Mouse (Mus musculus) heart, adult 2 months (tissue): ENCODE measurements around the gene Slc5a4a. TPM values are rescaled to one million over a fixed set of nuclear protein-coding genes. Genes with fewer than 3 reads are reported as not detected.

Experiments
- DNase-seq, 2 experiments: peaks; one replicate each; pipeline ENCODE4 v3.0.0; 2021
- H3K27ac ChIP-seq: fragments of 200-600 bp; 2 replicates; pipeline ENCODE4 v1.8.1; 2022
- H3K27me3 ChIP-seq: fragments of 200-500 bp; 2 replicates; pipeline ENCODE4 v1.6.1; 2012; ENCODE audit warnings: mild to moderate bottlenecking, low read length, inconsistent platforms, mixed read lengths; ENCODE audit not compliant: control insufficient read depth, insufficient read depth
- H3K36me3 ChIP-seq: fragments of 200-500 bp; 2 replicates; pipeline ENCODE4 v1.6.1; 2012; ENCODE audit warnings: low read length, inconsistent platforms; ENCODE audit not compliant: control insufficient read depth, insufficient read depth
- H3K4me1 ChIP-seq: fragments of 200-500 bp; 2 replicates; pipeline ENCODE4 v1.6.1; 2011; ENCODE audit warnings: low read length; ENCODE audit not compliant: control insufficient read depth, insufficient read depth
- H3K4me3 ChIP-seq: fragments of 200-600 bp; 2 replicates; pipeline ENCODE4 v1.8.1; 2022
- H3K79me2 ChIP-seq: fragments of 200-500 bp; replicated peaks from 2 replicates; pipeline ENCODE4 v1.6.1; 2012; ENCODE audit warnings: mild to moderate bottlenecking, inconsistent platforms, low read length, moderate library complexity, mixed read lengths; ENCODE audit not compliant: control insufficient read depth, insufficient read depth
- H3K9ac ChIP-seq: fragments of 200-500 bp; 2 replicates; pipeline ENCODE4 v1.6.1; 2012; ENCODE audit warnings: low read depth, mild to moderate bottlenecking, control low read depth, inconsistent platforms, low read length, mixed read lengths
- CTCF ChIP-seq: fragments of 200-600 bp; IDR thresholded peaks from 2 replicates; pipeline ENCODE4 v1.8.1; 2022; ENCODE audit warnings: antibody characterized with exemption, mild to moderate bottlenecking, moderate library complexity
- EP300 ChIP-seq: fragments of 200-500 bp; IDR thresholded peaks from 2 replicates; pipeline ENCODE4 v1.6.1; 2011; ENCODE audit warnings: low read depth, low read length, control low read depth; ENCODE audit not compliant: insufficient read depth
- POLR2A ChIP-seq: fragments of 200-500 bp; IDR thresholded peaks from 2 replicates; pipeline ENCODE4 v1.6.1; 2011; ENCODE audit warnings: mild to moderate bottlenecking, low read depth, low read length, control low read depth; ENCODE audit not compliant: insufficient read depth
- WGBS: fragments of 180-500 bp; shearing (Covaris S2); methylation state at CpG from one replicate; pipeline ENCODE4 v1.1.7; 2018; 5-methylcytosine and 5-hydroxymethylcytosine counted together
- intact Hi-C: fragments of 180-260 bp; cut with DNase I; formaldehyde crosslinking; loops from one replicate; pipeline ENCODE4 v1.15.1; 2025
- polyA plus RNA-seq: library from polyadenylated mRNA; depleted of rRNA; stranded (reverse); fragments of >200 nt; gene quantifications from 2 replicates; pipeline ENCODE4 v1.2.3, GENCODE M21; 2012
- total RNA-seq, 2 experiments: library from RNA; stranded (reverse); gene quantifications; 2 replicates each; pipeline ENCODE4 v1.2.3; 2021

The Slc5a4a gene
- total and polyA plus RNA-seq, 3 experiments, result not detected

GRCm38 (mm10) chr10:76207262-76207796 lies 60.1 kb downstream of the Slc5a4a start:
- no peaks in the 10 kb centered on the region for H3K4me1 ChIP-seq
- TF ChIP-seq CTCF, result no peak
- no peak for TF ChIP-seq EP300
- TF ChIP-seq POLR2A, result no peak
- no peaks in the 10 kb centered on the region for H3K79me2 ChIP-seq
- H3K4me3 ChIP-seq, result no peak overlapping the region
- no peaks in the 10 kb centered on the region for H3K36me3 ChIP-seq
- intact Hi-C loops, result no loop called here
- H3K27me3 ChIP-seq, result no peaks in the 10 kb centered on the region
- H3K27ac ChIP-seq, result no peak overlapping the region
- DNase-seq, result peak in 1 of 2 experiments; percentile 9
- no peak overlapping the region for H3K9ac ChIP-seq
- WGBS, result 93% methylated on average over 13 of the region's 13 CpGs

DNA sequence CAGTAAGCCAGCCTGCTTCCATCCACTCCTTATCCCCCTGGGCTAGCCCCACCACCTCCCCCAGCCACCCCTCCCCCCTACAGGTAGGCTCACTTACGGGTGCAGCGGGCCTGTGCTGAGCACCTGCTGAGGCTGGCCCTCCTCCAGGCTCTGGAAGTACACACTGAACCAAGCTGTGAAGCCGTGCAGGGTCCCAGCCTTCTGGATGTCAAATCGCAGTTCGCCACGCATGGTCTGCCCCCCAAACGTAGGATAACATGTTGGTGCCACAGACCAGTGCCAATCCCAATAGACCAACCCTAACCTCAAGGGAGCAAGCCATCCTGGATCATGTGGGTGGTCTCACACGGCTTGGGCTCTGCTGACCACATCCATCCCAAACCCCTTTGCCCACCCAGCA lies 62.0 kb downstream of the Slc5a4a start:
- DNase-seq, result peak in 1 of 2 experiments; percentile 7
- Histone ChIP-seq H3K27me3 (no peaks in the 10 kb centered on the region), H3K4me1 (no peaks in the 10 kb centered on the region), H3K4me3 (no peak overlapping the region), H3K27ac (no peak overlapping the region), H3K36me3 (no peaks in the 10 kb centered on the region), H3K79me2 (no peaks in the 10 kb centered on the region), H3K9ac (no peak overlapping the region)
- intact Hi-C loops, result no loop called here
- 90% methylated on average over 8 of the region's 8 CpGs for WGBS
- TF ChIP-seq CTCF (no peak), EP300 (no peak), POLR2A (no peak)

DNA sequence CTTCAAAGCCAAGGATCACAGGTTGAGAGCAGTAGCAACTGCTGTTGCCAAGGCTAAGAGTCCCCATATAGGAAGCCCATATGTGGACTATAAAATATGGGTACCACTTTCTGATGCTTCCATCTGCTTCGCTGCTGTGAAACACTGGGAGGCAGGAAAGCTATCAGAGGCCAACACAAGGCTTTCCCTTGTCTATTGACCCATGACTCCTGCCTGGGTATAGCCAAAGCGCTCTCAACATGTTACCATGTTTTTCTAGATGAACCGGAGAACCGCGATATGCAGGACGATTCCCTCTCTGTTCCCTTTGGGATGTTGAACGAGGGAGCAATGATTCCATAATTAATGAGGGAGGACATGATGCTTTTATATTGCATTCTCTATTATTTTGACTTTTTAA lies 63.6 kb downstream of the Slc5a4a start:
- Histone ChIP-seq H3K36me3 (no peaks in the 10 kb centered on the region), H3K9ac (no peak overlapping the region), H3K4me3 (no peak overlapping the region), H3K79me2 (no peaks in the 10 kb centered on the region), H3K4me1 (no peaks in the 10 kb centered on the region), H3K27ac (no peak overlapping the region), H3K27me3 (no peaks in the 10 kb centered on the region)
- TF ChIP-seq POLR2A (no peak), CTCF (no peak), EP300 (no peak)
- 95% methylated on average over 7 of the region's 7 CpGs for WGBS
- intact Hi-C loops, result no loop called here
- DNase-seq, result peak in 1 of 2 experiments; percentile 1

DNA sequence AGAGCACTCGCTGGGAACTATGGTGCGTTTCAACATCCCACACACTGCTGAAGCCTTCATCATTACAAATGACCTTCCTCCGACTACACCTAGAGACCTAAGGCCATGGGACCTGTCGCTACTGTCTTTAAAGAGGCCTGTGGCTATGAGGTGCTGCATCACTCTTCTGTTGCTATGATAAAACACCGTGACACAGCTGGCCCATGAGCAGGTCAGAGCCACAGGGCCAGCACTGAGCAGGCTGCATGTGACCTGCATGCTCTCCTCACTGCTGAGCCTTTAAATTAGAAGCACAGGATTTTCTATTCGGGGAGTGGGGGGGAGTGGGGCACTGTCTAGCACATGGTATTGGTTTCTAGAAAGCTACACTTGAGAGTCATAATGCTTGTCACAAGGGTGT lies 64.9 kb downstream of the Slc5a4a start:
- Histone ChIP-seq H3K4me1 (no peaks in the 10 kb centered on the region), H3K4me3 (no peak overlapping the region), H3K36me3 (no peaks in the 10 kb centered on the region), H3K9ac (no peak overlapping the region), H3K27me3 (no peaks in the 10 kb centered on the region), H3K27ac (no peak overlapping the region), H3K79me2 (no peaks in the 10 kb centered on the region)
- DNase-seq, result peak in 1 of 2 experiments; percentile 8
- WGBS, result 93% methylated on average over 6 of the region's 6 CpGs
- intact Hi-C loops, result no loop called here
- no peak for TF ChIP-seq CTCF
- TF ChIP-seq POLR2A, result no peak
- TF ChIP-seq EP300, result no peak

DNA sequence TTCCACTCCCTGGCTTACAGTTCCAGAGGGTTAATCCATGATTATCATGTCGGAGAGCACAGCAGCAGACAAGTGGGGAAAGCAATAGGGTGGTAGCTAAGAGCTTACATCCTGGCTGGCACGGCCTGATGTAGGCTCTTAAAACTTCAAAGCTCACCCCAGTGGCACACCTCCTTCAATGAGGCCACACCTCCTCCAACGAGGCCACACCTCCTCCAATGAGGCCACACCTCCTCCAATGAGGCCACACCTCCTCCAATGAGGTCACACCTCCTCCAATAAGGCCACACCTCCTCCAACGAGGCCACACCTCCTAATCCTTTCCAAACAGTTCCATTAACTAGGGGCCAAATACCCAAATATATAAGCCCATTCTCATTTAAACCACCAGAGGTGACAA lies 66.9 kb downstream of the Slc5a4a start:
- Histone ChIP-seq H3K4me1 (no peaks in the 10 kb centered on the region), H3K9ac (no peak overlapping the region), H3K79me2 (no peaks in the 10 kb centered on the region), H3K4me3 (no peak overlapping the region), H3K36me3 (no peaks in the 10 kb centered on the region), H3K27ac (no peak overlapping the region), H3K27me3 (no peaks in the 10 kb centered on the region)
- peak in 1 of 2 experiments; percentile 9 for DNase-seq
- WGBS, result 90% methylated on average over 4 of the region's 4 CpGs
- TF ChIP-seq CTCF, result no peak
- TF ChIP-seq EP300, result no peak
- TF ChIP-seq POLR2A, result no peak
- intact Hi-C loops, result no loop called here

DNA sequence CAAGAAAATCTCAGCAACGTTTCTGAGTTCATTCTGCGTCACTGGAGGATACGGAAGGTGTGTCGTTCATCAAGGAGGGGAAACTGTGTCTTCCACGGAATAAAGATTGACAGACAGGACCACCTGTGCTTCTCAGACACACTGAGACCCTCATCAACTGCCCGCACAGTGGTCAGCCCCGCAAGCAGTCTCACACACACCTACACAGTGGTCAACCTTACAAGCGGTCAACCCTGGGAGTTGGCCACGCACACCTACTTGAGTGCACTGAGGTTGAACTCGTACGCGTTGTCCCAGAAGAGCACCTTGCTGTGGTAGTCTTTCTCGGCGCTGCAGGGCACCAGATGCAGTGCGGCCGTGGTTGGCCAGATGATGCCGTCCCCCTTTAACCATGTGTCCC lies 69.8 kb downstream of the Slc5a4a start:
- Histone ChIP-seq H3K36me3 (no peaks in the 10 kb centered on the region), H3K4me1 (no peaks in the 10 kb centered on the region), H3K9ac (no peak overlapping the region), H3K4me3 (no peak overlapping the region), H3K27ac (no peak overlapping the region), H3K79me2 (no peaks in the 10 kb centered on the region), H3K27me3 (no peaks in the 10 kb centered on the region)
- peak in 1 of 2 experiments; percentile 7 for DNase-seq
- TF ChIP-seq POLR2A (no peak), EP300 (no peak), CTCF (no peak)
- intact Hi-C loops, result no loop called here
- WGBS, result 97% methylated on average over 17 of the region's 17 CpGs
